Mouse (Mus musculus): Measurements from ENCODE around the gene Tmem98.

Tmem98 gene

DNA sequence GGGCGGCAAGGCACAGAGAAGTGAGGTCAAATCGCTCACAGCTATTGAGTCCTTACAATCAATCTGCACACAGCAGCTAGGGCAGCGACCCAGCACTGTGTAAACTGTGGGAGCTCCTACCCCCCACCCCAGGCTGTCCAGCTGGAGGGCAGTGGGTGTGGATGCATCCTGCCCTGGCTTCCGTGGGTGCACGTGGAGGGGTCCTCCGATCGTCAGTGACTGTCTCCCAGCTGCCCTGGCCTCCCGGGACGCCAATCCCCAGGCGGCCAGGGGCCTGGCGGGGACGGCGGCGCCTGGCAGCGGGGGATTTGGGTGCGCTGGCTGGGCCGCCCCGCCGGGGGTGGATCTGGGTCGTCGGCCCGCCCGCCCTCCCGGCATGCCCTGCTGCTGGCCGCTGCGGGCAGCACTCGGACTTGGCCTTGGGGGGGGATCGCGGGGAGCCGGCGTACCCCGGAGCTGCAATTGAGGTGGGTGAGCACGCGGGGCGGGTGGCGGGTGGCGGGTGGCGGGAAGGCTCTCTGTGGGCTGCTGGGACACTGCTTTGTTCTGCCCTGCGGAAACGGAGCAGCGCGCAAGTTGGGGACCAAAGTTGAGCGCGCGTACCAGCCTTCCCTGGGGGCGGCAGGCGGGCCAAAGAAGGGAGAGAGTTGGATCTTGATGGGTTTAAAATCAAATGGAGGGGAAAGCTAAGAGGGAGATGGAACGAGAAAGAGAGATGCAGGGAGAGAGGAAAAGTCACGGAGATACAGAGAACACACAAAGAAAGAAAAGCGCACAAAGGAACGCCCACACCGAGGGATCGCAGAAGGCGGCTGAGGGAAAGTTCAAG, at the start of gene Tmem98:
Gene Tmem98, plus strand, starts transcription at position 183 of the 829 bp plus-strand sequence.
- DNase-seq (ENCODE audit: low spot score): no peak

DNA sequence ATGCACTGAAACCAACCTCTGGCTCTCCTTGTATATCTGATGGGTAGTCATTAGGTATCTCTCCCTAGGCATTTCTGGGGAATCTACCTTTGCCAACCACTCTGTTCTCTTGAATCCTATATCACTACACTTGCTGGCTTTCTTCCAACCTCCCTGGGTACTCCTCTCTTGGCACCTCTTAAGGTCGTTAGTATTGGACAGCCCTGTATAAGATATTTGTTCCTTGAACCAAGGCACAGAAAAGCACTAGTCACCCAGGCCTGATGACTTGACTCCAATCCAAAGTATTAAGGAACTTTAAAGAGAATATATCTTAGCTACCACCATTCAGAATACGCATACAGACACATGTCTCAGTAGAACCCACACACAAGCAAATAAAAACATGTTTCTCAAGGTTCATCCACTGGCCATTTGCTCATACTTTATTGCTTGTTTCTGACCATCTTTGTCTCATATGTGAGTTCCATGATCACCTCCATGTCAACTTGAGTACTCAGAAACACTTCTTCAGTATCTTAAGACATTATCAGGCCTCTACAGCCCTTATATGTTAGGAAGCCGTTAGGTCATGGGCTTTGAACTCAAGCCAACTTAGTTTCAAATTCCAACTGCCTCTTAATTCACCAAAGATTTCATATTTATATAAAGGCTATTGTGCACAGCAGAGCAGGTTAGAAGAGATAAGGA, 48.5 kb upstream of the Tmem98 start:
- no peak for DNase-seq (ENCODE audit: low spot score)

GRCm38 (mm10) chr11:80762066-80762465, 47.9 kb upstream of the Tmem98 start:
- no peak for DNase-seq (ENCODE audit: low spot score)

GRCm38 (mm10) chr11:80766068-80766467, 43.9 kb upstream of the Tmem98 start:
- no peak for DNase-seq (ENCODE audit: low spot score)

GRCm38 (mm10) chr11:80766472-80767319, 43.3 kb upstream of the Tmem98 start:
- no peak for DNase-seq (ENCODE audit: low spot score)

DNA sequence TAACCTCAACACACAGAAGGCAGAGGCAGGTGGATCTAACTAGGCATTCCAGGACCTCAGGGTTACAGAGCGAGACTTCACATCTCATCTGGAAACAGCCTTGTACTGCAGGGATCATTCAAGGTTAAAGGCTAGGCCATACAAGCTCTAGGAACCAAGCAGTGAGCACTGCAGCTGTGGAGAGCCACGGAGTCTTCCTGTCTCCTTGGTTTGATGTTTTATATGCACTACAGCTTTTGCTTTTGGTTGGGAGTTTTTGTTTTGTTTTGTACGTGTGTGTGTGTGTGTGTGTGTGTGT, 42.7 kb upstream of the Tmem98 start:
- DNase-seq (ENCODE audit: low spot score): no peak

DNA sequence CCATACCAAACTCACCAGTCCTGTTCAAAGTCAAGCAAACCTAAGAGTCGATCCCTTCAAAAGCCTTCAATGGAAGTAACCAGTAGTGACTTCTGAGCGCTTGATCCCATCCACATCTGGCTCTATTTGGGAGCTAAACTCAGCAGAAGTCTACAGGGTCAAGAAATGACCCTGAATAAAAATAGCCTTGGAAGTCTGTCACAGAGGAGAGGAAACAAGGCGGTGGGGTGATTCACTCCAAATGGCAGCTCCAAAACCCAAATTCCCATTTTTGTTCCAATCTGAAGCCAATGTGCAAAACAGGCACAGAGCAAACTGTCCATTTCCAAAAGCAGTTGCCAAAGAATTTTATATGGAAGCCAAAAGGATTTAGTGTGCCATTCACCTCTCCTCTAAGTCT, 38.8 kb upstream of the Tmem98 start:
- no peak for DNase-seq (ENCODE audit: low spot score)

DNA sequence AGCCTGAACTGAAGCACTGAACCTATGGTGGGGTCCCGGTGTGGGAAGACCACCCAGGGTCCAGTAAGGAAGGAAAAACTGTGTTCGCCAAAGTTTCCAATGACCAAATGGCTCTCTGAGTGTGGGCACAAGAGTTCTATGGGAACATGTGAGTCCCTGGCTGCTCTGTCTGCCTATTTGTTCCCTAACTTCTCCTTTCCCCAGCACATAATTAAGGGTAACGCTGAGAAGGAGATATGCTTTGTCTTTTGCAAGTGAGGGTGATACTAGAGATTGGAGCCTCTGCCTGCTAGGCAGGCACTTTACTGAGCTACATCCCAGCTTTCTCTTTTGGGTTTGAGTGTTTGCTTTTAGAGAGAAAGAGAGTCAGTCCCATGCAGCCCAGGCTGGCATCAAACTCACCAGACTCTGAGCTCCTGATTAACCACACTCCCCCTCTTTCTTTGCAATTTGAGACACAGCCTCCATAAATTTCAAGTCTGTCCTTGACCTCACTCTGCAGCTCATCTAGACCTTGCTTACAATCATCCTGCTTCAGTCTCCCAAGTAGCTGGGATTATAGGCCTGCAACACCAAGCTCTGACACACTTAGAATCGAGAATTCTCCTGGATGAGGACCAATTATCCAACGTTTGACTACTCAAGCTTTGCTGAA, 38.3 kb upstream of the Tmem98 start:
- no peak for DNase-seq (ENCODE audit: low spot score)

DNA sequence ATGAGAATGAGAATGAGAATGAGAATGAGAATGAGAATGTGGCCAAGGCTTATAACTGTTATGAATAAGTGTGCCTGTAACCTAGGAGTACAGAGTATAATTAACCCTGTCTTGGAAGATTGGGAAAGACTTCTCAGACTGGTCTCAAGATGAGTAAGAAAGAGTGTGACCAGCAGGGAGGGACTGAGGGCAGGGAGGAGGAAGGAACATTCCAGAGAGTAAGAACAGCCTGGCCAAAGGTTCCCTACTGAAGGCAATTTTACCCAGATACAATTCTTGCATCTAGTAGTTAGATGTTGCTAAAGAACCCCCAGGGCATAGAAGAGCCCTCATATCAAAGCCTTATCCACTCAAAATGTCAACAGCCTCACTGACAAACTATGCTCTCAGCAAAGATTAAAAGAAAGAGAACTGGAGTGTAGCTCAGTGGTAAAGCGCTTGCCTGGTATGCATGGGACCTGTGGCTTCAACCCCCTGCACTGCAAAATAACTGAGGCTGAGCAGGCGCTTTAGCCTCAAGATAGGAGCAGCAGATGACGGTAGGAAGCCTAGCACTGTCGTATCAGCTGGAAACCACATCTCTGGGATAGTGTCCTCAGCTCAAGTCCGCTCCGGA, 37.3 kb upstream of the Tmem98 start:
- no peak for DNase-seq (ENCODE audit: low spot score)

DNA sequence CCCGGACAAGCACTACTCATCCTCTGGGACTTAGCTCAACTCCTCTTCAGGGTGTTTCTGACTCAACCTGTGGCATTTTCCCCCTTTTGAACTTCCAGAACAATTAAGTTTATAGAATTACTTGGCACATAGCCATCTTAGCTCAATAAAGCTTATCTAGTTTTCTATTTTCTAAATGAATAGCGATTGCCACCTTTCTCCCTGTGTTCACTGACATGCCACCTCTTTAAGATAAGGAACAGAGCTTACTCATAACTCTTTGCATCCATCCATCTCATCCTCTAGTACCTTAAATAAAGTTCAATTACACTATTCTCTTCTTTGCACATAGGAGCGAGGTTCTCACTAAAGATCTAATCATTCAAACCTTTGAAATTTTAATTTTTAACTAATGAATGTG, 34.4 kb upstream of the Tmem98 start:
- no peak for DNase-seq (ENCODE audit: low spot score)

DNA sequence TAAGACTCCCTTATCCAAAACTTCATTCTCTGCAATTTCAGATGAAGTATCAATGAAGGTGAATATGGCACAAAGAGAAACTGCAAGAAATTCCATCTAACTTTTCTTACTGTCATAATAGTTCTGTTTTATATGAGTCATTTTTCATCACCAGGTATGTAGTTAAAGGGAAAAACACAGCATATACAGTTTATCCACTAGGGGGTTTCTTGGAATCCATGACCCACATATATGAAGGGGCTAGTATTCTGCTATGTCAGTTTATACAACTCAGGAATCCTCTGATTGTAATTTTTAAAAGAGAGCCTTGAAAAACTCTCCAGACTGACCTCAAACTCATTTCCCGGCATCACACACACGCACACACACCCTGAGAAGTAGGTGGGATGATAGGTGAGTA, 32.3 kb upstream of the Tmem98 start:
- no peak for DNase-seq (ENCODE audit: low spot score)

DNA sequence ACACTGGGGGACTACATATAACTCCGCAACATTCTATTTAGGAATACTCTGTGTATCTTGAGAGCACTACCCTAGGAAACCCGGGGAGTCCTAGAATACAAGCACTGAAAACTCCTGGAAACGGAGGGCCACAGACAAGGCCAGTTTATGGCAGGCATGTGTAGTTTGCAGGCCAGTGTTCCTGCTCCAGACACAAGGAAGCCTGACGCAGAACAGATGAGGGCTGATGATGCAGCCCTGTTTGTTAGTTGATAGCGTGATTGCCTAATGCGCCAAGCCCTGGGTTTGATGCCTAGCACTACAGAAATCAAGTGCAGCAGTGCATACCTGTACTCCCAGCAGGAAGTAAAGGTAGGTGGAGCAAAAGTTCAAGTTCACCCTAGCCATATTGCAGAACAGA, 31.8 kb upstream of the Tmem98 start:
- no peak for DNase-seq (ENCODE audit: low spot score)

- DNase-seq (ENCODE audit: low spot score): no peak
These were observed 31.0 kb upstream of the Tmem98 start for GRCm38 (mm10) chr11:80778916-80779526.

DNA sequence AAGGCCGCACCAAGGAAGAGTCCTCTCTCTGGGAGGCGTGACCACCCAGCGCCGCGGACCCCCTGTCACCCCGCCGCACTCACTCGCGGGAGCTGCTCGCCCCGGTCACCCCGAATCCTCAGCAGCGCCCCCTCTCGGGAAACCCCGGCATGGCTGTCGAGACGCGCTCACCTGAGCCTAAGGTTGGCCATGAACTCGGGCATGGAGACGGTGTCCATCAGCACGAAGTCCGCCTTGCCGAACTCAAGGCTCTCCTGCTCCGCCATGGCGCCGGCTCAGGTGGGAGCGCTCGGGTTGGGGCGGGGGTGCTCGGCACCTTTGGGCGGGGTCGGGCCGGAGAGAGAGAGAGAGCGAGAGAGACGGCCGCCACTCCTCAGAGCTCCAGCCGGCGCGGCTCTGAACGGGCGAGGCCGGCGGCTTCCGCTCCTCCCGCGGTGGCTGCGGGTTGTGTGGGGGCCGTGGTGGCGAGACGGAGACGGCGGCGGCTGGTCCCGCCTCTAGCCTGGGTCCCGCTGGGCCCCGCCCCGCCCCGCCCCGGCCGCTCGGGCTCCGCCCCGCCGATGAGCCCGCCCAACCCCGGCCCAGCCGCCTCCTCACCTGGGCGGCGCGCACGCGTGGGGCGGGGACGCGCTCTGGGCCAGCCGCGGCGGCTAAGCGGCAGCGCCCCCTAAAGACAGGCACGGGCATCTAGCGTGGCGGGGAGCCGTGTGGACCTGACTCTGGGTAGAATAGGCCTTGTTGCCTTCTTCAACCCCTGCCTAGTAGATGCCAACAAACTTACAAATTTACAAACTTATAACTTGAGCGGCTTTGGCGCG, 30.2 kb upstream of the Tmem98 start, which contains the start of gene Myo1d:
Gene Myo1d, minus strand, starts transcription at position 499 of the 818 bp plus-strand sequence.
- peak; percentile 85 for DNase-seq (ENCODE audit: low spot score)

GRCm38 (mm10) chr11:80781535-80781934, 28.4 kb upstream of the Tmem98 start:
- DNase-seq (ENCODE audit: low spot score): no peak

GRCm38 (mm10) chr11:80783460-80783859, 26.5 kb upstream of the Tmem98 start:
- no peak for DNase-seq (ENCODE audit: low spot score)

GRCm38 (mm10) chr11:80784294-80784743, 25.7 kb upstream of the Tmem98 start:
- no peak for DNase-seq (ENCODE audit: low spot score)

DNA sequence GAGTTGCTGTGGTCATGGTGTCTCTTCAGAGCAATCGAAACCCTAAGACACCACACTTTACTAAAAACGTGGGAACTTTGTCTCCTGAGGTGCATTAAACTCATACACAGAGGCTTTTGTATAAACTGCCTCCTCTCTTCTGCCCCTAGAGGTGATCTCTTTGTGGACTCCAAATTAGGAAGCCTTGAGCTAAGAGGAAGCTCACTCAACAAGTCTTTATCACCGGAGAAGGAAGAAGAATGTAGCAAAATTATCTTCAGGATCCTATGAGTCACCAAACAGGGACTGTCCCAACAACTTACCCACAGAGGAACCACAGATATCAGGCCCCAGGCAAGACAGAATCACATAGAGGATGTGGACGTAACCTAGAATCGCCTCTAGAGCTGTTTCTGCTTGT, 24.3 kb upstream of the Tmem98 start:
- no peak for DNase-seq (ENCODE audit: low spot score)

- no peak for DNase-seq (ENCODE audit: low spot score)
These were observed 20.2 kb upstream of the Tmem98 start for GRCm38 (mm10) chr11:80789647-80790240.

DNA sequence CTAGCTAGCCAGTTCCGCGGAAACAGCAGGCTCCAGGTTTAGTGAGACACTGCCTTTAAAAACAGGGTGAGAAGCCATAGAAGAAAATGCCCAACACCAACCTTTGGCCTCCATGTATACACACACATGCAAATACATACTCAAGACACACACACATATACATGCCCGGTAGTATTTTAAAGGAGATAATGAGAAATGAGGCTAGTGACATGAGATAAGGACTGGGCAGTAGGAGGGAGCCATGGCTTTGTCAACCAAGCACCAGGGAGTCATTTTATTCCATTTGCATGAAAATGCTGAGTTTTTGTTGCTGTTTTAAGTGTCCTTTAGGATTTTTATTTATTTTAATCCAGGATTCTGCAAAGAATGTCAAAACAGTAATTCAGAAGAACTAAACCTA, 19.6 kb upstream of the Tmem98 start:
- no peak for DNase-seq (ENCODE audit: low spot score)

Measured in T-cell, adult 2 months (primary cell).